Mouse (Mus musculus): ENCODE results near the gene Dach1.

Gene Dach1

GRCm38 (mm10) chr14:98108764-98109163 is 60.8 kb downstream of the Dach1 start:
- DNase-seq (ENCODE audit: inconsistent ontology term), result peak; percentile 81

- no peak for DNase-seq (ENCODE audit: inconsistent ontology term)
Measured at GRCm38 (mm10) chr14:98106208-98106607, 63.4 kb downstream of the Dach1 start.

GRCm38 (mm10) chr14:98104314-98104955 is 65.1 kb downstream of the Dach1 start:
- DNase-seq (ENCODE audit: inconsistent ontology term), result peak; percentile 90

- no peak for DNase-seq (ENCODE audit: inconsistent ontology term)
Measured at GRCm38 (mm10) chr14:98095229-98095628, 74.3 kb downstream of the Dach1 start.

- DNase-seq (ENCODE audit: inconsistent ontology term), result no peak
Measured at GRCm38 (mm10) chr14:98089246-98089645, 80.3 kb downstream of the Dach1 start.

GRCm38 (mm10) chr14:98087355-98087754 is 82.2 kb downstream of the Dach1 start:
- no peak for DNase-seq (ENCODE audit: inconsistent ontology term)

- no peak for DNase-seq (ENCODE audit: inconsistent ontology term)
Measured at GRCm38 (mm10) chr14:98086794-98087193, 82.8 kb downstream of the Dach1 start.

- DNase-seq (ENCODE audit: inconsistent ontology term), result no peak
Measured at GRCm38 (mm10) chr14:98085141-98085540, 84.4 kb downstream of the Dach1 start.

- no peak for DNase-seq (ENCODE audit: inconsistent ontology term)
Measured at GRCm38 (mm10) chr14:98084720-98085119, 84.8 kb downstream of the Dach1 start.

- no peak for DNase-seq (ENCODE audit: inconsistent ontology term)
Measured at GRCm38 (mm10) chr14:98083419-98083818, 86.1 kb downstream of the Dach1 start.

GRCm38 (mm10) chr14:98080014-98080413 is 89.6 kb downstream of the Dach1 start:
- no peak for DNase-seq (ENCODE audit: inconsistent ontology term)

GRCm38 (mm10) chr14:98077996-98078395 is 91.6 kb downstream of the Dach1 start:
- no peak for DNase-seq (ENCODE audit: inconsistent ontology term)

GRCm38 (mm10) chr14:98073421-98074080 is 96.0 kb downstream of the Dach1 start:
- peak; percentile 30 for DNase-seq (ENCODE audit: inconsistent ontology term)

- peak; percentile 79 for DNase-seq (ENCODE audit: inconsistent ontology term)
Measured at GRCm38 (mm10) chr14:98072647-98073420, 96.7 kb downstream of the Dach1 start.

GRCm38 (mm10) chr14:98071877-98072276 is 97.7 kb downstream of the Dach1 start:
- DNase-seq (ENCODE audit: inconsistent ontology term), result peak; percentile 63

- peak; percentile 58 for DNase-seq (ENCODE audit: inconsistent ontology term)
Measured at GRCm38 (mm10) chr14:98067273-98067905, 102.2 kb downstream of the Dach1 start.

GRCm38 (mm10) chr14:98064190-98064589 is 105.4 kb downstream of the Dach1 start:
- no peak for DNase-seq (ENCODE audit: inconsistent ontology term)

- no peak for DNase-seq (ENCODE audit: inconsistent ontology term)
Measured at GRCm38 (mm10) chr14:98049329-98049728, 120.2 kb downstream of the Dach1 start.

GRCm38 (mm10) chr14:98048403-98048802 is 121.2 kb downstream of the Dach1 start:
- DNase-seq (ENCODE audit: inconsistent ontology term), result no peak

GRCm38 (mm10) chr14:98047670-98048069 is 121.9 kb downstream of the Dach1 start:
- DNase-seq (ENCODE audit: inconsistent ontology term), result no peak

- no peak for DNase-seq (ENCODE audit: inconsistent ontology term)
Measured at GRCm38 (mm10) chr14:98046960-98047359, 122.6 kb downstream of the Dach1 start.

- no peak for DNase-seq (ENCODE audit: inconsistent ontology term)
Measured at GRCm38 (mm10) chr14:98038524-98038923, 131.0 kb downstream of the Dach1 start.
